Mouse (Mus musculus): ENCODE results near the gene Cacng7.

DNA sequence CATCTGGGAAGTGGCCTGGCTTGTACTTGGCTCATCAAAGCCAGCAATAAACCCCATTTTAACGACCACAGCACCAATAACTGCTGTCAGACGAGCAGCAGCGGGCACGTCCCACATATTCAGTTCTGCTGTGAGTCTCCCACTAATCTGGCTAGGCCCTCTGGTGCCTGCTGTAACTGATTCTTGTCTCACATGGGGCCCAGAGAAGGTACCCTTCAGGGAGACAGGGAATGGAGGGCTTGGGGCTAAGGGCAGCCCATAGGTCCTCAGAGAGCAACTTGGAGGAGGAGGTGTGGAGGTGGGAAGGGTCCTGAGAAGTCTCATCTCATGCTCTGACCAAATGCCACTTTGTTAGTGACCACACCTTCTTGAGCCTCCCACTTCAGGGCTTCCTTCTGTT lies 24.1 kb upstream of the Cacng7 start:
- no peak for TF ChIP-seq MAX (IDR thresholded peaks at IDR 0.05; ENCODE audit: low read length)
- TF ChIP-seq ZKSCAN1 (IDR thresholded peaks at IDR 0.05; ENCODE audit: low read depth, low read length), result no peak
- no peak for TF ChIP-seq CTCF (IDR thresholded peaks at IDR 0.05 in 2 of 3, conservative IDR thresholded peaks at IDR 0.05 in 1 of 3; ENCODE audit: control insufficient read depth in 1 of 3, insufficient read depth in 1 of 3, low read depth in 2 of 3, low read length in 3 of 3, poor library complexity in 1 of 3, severe bottlenecking in 1 of 3)
- TF ChIP-seq EP300 (IDR thresholded peaks at IDR 0.05; ENCODE audit: low read depth in 1 of 2, low read length in 2 of 2), result no peak
- no peak for TF ChIP-seq POLR2A (IDR thresholded peaks at IDR 0.05; ENCODE audit: control insufficient read depth in 1 of 2, insufficient read depth in 1 of 2, low read depth in 1 of 2, low read length in 2 of 2, poor library complexity in 1 of 2)
- TF ChIP-seq USF2 (IDR thresholded peaks at IDR 0.05; ENCODE audit: borderline replicate concordance in 1 of 2, insufficient read depth in 1 of 2, low read depth in 1 of 2, low read length in 2 of 2), result no peak
- TF ChIP-seq USF1 (IDR thresholded peaks at IDR 0.05; ENCODE audit: low read depth, low read length), result no peak
- no peak for TF ChIP-seq JUND (IDR thresholded peaks at IDR 0.05; ENCODE audit: low read depth, low read length)
- TF ChIP-seq GATA1 (IDR thresholded peaks at IDR 0.05; ENCODE audit: low read depth, low read length), result no peak
- TF ChIP-seq ELF1 (IDR thresholded peaks at IDR 0.05; ENCODE audit: low read depth, low read length), result no peak
- TF ChIP-seq ZC3H11A (IDR thresholded peaks at IDR 0.05; ENCODE audit: low read depth, low read length), result no peak
- no peak for TF ChIP-seq ETS1 (IDR thresholded peaks at IDR 0.05; ENCODE audit: low read depth, low read length)

Measured in MEL (cell line).